Mouse (Mus musculus) bone marrow, adult 2 months (tissue): ENCODE results near the gene 1700025C18Rik.

Experiments
- CTCF ChIP-seq: fragments of 200-500 bp; IDR thresholded peaks from 2 replicates; pipeline ENCODE4 v1.5.1; 2011; ENCODE audit warnings: low read length, control low read depth; ENCODE audit not compliant: control insufficient read depth, insufficient read depth
- POLR2A ChIP-seq: fragments of 200-500 bp; IDR thresholded peaks from 2 replicates; pipeline ENCODE4 v1.6.1; 2011; ENCODE audit warnings: low read depth, mild to moderate bottlenecking, control low read depth, low read length, borderline replicate concordance; ENCODE audit not compliant: control insufficient read depth

GRCm38 (mm10) chr2:165121206-165121840 is 30.8 kb upstream of the 1700025C18Rik start:
- TF ChIP-seq CTCF (no peak), POLR2A (no peak)
